Mouse (Mus musculus): ENCODE data around the gene Fshr.

GRCm38 (mm10) chr17:89100719-89101350 lies 99.6 kb downstream of the Fshr start:
- TF ChIP-seq POLR2A (IDR thresholded peaks at IDR 0.05; ENCODE audit: control insufficient read depth in 1 of 2, insufficient read depth in 1 of 2, low read depth in 1 of 2, low read length in 2 of 2, poor library complexity in 1 of 2) (no peak), TAL1 (IDR thresholded peaks at IDR 0.05; ENCODE audit: low read length) (no peak)

Data from MEL (cell line).